Mouse (Mus musculus) left cerebral cortex, adult 8-10 months (tissue): ENCODE measurements at regions not wholly inside any gene's neighbourhood (a gene's known extent, or its start where the extent isn't known, plus 50 kb on each side); places are given as distances from the start of the nearest gene placed in this dataset.

Source experiments
- DNase-seq, 2 experiments: peaks; one replicate each; pipeline ENCODE4 v3.0.0; 2022; ENCODE audit warnings: low spot score in 2 of 2

GRCm38 (mm10) chr3:48658386-48658785 lies 1098.7 kb downstream of the Pcdh18 start:
- no peak for DNase-seq

GRCm38 (mm10) chr3:48655084-48655483 lies 1102.0 kb downstream of the Pcdh18 start:
- DNase-seq, result no peak

GRCm38 (mm10) chr3:48631889-48632483 lies 1125.1 kb downstream of the Pcdh18 start:
- DNase-seq, result peak in 1 of 2 experiments; percentile 12

- no peak for DNase-seq
These were observed 1148.2 kb downstream of the Pcdh18 start for GRCm38 (mm10) chr3:48608933-48609332.

- DNase-seq, result no peak
These were observed 1152.3 kb downstream of the Pcdh18 start for GRCm38 (mm10) chr3:48604840-48605239.

- no peak for DNase-seq
These were observed 1169.8 kb downstream of the Pcdh18 start for GRCm38 (mm10) chr3:48587341-48587740.

GRCm38 (mm10) chr3:48586145-48586544 lies 1171.0 kb downstream of the Pcdh18 start:
- DNase-seq, result no peak

- DNase-seq, result no peak
These were observed 1172.8 kb downstream of the Pcdh18 start for GRCm38 (mm10) chr3:48584340-48584739.

GRCm38 (mm10) chr3:48582521-48582920 lies 1174.6 kb downstream of the Pcdh18 start:
- DNase-seq, result no peak

- no peak for DNase-seq
These were observed 1177.2 kb downstream of the Pcdh18 start for GRCm38 (mm10) chr3:48579971-48580370.

GRCm38 (mm10) chr3:48579229-48579628 lies 1177.9 kb downstream of the Pcdh18 start:
- no peak for DNase-seq

GRCm38 (mm10) chr3:48546669-48547068 lies 1210.5 kb downstream of the Pcdh18 start:
- no peak for DNase-seq

- DNase-seq, result no peak
These were observed 1242.1 kb downstream of the Pcdh18 start for GRCm38 (mm10) chr3:48515009-48515408.

GRCm38 (mm10) chr3:48503996-48504395 lies 1253.1 kb downstream of the Pcdh18 start:
- DNase-seq, result no peak

GRCm38 (mm10) chr3:48464679-48465078 lies 1292.4 kb downstream of the Pcdh18 start:
- DNase-seq, result no peak

GRCm38 (mm10) chr3:48441938-48442337 lies 1315.2 kb downstream of the Pcdh18 start:
- DNase-seq, result no peak

- no peak for DNase-seq
These were observed 1327.6 kb downstream of the Pcdh18 start for GRCm38 (mm10) chr3:48429406-48430033.

- no peak for DNase-seq
These were observed 1367.3 kb downstream of the Pcdh18 start for GRCm38 (mm10) chr3:48389862-48390261.
